Mouse (Mus musculus): Measurements from ENCODE around the gene Zim1.

Gene Zim1

DNA sequence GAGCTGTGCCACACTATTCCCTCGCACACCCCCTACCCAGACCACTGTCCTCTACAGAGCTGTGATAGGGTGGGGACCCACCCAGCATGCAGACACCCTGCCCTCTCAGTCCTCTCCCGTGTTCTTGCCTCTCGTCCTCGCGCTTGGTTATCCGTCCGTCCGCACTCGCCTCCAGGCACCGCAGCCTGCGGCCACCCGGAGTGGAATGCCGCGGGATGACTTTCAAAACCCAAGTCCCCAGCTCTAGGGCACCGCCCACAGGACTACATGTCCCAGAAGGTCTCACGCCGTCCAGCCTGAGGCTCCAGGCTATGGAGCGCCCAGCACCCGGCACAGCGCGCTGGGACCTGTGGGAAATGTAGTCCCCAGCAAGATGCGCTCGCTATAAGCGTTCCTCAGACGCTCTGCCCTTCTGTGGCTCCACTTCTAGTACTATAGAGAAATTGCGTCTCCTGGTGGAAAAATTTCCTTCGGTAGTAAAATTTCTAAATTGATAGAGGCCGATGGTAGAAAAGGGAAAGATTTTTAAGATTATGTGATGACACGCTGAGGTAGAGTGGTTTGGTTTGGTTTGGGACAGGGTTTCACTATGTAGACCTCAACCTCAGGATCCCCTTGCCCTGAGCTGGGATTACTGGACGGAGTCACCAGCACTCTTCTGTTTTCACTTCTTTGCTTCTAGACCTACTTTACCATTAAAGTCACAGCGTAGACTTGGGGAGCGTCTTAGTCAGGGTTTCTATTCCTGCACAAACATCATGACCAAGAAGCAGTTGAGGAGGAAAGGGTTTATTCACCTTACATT lies at the start of gene Zim1:
Gene Zim1 (minus strand): TSS at position 210 of the 805 bp plus-strand sequence.
- peak; percentile 66 for DNase-seq (ENCODE audit: low spot score)

DNA sequence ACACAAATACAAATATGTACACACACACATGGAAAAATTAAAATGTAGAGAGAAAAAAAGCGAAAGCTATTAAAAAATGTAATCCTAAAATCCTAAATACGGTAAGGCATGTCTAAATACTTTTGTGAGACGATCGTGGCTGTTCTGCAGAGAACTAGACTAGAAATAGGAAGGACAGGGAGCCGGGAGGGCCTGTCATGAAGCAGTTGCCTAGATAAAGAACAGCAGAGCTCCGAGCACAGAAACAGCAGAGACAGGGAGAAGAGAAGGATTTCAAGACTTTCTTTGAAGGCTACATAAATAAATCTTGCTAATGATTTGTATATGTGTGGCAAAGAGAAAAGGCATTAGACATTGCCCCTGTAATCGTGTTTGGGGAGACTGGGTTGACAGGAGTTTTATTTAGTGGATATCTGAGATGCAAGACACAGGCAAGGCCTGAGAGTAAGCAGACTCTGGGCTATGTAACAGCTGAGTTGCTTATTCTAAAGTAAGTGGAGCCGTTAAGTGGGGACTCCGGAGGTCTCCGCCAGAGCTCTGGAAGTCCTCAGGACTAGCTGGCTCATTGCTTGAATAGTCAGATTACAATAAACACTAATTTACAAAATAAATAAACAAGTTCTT lies 48.1 kb upstream of the Zim1 start:
- no peak for DNase-seq (ENCODE audit: low spot score)

DNA sequence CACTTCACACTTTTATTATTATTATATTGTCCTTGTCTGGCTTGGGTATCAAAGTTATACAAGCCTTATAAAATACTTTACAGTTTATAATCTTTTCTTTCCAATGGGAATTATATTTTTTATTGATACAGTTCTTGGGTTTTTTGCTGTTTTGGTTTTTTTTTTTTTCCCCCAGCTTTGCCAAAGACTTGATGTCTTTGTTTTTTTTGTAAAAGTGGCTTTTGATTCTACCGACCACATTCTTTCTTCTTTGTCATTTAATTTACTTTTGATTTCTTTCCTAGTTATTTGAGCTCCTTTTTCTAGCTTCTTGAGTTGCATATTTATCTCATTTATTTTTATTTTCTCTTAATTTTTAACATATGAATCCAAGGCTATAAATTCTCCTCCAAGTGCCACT lies 39.8 kb upstream of the Zim1 start:
- no peak for DNase-seq (ENCODE audit: low spot score)

DNA sequence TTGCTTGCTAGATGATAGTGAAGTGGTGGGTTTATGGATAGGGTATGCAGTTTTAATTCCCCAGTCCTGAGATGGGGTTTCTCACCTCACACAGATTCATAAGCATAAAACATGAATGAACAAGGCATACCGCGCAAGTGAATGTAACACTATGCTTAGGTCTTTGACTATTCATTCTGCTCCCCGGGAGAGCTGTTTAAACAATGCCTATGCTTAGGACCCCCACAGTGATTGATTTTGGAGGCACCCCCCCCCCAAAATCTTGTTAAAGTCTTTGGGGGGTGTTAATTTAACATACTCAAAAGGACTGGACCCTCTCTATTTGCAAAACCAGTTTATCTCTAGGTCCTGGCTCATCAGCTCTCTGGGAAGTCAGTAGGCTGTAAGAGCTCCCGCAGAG lies 35.7 kb upstream of the Zim1 start:
- DNase-seq (ENCODE audit: low spot score): no peak

DNA sequence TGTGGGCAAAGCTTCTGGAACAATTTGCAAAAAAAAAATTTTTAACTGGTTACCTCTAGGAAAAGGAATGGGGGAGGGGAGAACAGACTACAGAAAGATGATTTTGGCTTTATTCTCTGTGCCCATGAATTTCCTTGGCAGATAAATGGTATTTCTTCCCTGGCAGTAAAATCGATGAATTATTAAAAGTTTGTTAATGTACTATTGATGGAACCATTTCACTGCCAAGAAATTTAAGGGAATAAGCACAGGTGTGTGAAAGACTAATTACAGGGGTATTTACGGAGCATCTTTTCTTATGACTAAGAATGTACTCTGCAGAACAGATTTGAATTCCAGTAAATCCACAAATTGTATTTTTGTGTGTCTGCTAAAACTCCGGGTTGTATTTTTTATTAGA lies 35.1 kb upstream of the Zim1 start:
- DNase-seq (ENCODE audit: low spot score): no peak

DNA sequence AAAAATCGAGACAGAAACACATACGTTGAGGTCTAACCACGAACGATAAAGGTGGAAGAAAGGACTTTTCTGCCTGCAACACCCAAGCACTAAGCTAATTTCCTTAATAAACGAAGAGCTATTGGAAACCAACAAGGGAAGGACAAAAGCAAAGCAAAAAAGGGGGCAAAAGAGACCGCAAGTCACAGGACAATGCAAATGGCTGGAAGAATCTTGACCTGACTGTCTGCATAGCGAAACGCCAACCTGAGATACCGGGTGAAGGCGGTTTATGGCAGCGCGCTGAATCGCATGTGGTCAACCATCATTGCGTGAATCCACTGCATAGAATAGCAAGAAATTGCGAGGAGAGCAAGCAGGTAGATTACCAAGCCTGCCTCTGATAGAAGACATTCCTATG lies 34.6 kb upstream of the Zim1 start:
- DNase-seq (ENCODE audit: low spot score): no peak

DNA sequence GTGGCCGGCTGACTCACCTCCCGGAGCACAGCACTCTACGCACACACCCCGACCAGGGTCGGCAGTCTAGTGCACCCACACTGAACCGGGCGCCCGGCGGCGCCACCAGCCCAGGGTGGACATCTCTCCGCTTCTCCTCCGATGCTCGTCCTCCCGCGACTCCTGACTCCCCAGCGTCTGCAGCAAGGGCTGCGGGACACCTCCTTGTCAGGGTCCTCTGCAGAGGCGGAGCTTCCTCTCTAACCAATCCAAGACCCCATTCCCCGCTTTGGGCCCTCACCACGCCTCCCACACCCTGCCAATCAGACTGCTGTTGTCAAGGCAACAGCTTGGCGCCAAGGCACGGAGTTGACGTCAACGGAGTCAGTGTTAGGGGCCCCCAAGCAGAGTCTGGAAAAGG lies 34.0 kb upstream of the Zim1 start, which contains the start of the genes Peg3 and Usp29:
Gene Peg3 (minus strand): TSS at position 191 of the 400 bp plus-strand sequence.
Gene Usp29 (plus strand): TSS at position 338 of the 400 bp plus-strand sequence.
- peak; percentile 74 for DNase-seq (ENCODE audit: low spot score)

DNA sequence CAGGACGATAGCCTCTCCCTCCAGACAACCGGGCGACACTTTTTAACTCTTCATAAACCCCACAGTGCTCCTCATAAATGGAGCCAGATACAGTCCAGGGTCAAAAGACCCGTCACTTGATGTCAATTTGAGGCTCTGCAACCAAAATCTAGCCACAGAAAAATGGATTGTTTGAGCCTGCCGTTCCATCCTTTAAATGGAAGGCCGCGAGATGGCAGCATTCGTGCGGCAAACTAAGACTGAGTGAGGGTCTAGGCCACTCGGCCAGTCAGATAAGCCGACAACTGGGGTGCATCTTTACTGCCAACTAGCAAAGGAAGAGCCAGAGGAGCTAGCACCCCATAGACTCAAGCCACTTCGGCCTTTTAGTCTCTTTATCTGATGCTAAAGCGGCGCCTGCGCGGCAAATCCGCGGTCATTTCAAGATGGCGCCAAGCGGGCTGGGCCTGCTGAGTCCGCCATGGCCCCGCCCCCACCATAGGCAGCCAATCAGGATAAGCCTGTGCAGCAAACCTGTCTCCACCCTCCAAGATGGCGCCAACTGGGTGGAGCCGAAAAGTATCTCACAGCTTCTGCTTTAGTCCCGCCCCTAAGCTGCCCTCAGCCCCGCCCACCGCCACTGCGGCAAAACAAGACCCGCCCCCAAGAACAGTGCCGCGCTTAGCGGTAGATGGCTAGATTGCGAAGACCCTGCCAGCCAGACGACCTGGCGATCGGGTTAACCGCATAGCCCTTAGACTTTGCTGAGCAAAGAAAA lies 33.0 kb upstream of the Zim1 start:
- DNase-seq (ENCODE audit: low spot score): peak; percentile 87

GRCm38 (mm10) chr7:6728263-6728931 lies 32.1 kb upstream of the Zim1 start:
- DNase-seq (ENCODE audit: low spot score): peak; percentile 65

DNA sequence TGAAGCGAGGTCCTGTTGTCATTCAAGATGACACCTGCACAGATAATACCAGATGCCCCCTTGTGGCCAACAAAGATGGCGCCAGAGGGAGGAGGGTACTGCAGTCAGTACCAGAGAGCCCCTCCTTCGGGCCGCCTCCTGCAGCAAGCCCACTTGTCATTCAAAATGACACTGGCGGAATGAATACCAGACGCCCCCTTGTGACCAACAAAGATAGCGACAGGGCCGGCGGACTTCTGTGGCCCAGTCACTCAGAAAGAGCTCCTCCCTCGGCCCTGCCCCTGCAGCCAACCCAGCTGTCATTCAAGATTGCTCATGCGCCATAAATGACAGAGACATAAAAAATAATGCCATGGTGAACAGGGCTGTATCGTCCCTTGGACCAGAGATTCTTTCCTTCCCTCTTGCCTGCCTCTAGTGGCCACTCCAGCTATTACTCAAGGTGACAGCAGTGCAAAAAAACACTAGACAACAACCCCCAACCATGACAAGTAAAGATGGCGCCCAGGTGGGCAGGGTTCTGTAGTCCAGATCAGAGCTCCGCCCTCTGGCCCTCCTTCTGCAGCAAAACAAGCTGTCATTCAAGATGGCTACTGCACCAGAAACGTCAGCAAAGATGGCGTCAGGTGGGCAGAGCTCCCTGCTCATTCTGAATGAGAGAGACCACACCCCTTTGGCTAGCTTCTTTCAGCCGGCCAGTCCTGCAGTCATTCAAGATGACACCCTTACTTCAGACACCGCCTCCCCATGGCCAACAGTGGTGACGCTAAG lies 31.3 kb upstream of the Zim1 start:
- peak; percentile 47 for DNase-seq (ENCODE audit: low spot score)

- no peak for DNase-seq (ENCODE audit: low spot score)
These were observed 13.1 kb upstream of the Zim1 start for GRCm38 (mm10) chr7:6709396-6709795.

DNA sequence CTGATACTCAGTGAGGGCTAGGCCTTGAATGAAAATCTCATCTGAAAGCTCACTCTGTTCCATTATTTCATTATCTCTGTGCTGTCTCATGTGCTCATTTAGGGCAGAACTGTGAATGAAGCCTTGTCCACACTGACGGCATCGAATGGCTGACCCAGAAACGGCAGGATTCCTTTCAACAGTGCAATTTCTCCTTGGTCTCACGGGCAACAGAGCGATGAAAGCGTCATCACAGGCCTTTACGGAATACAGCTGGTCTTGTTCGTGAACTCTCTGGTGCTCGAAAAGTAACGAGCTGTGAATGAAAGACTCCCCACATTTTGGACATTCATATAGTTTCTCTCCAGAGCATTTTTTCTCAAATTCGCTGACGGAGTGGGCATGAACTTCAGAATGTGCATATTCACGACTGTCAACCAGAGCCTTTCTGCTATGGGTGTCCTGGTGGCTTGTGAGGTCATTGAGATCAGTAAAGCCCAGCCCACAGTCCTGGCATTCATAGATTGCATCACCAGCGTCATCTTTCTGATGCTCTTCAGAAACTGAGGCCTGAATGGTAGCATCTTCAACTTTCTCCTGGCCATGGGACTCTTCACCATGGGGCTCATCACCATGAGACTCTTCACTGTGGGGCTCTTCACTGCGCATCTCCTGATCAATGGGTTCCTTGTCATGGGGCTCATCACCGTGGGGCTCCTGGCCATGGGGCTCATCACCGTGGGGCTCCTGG lies 12.4 kb upstream of the Zim1 start:
- no peak for DNase-seq (ENCODE audit: low spot score)

- DNase-seq (ENCODE audit: low spot score): no peak
These were observed 11.3 kb upstream of the Zim1 start for GRCm38 (mm10) chr7:6707416-6708015.

GRCm38 (mm10) chr7:6699230-6699629 lies 3.0 kb upstream of the Zim1 start:
- DNase-seq (ENCODE audit: low spot score): no peak

DNA sequence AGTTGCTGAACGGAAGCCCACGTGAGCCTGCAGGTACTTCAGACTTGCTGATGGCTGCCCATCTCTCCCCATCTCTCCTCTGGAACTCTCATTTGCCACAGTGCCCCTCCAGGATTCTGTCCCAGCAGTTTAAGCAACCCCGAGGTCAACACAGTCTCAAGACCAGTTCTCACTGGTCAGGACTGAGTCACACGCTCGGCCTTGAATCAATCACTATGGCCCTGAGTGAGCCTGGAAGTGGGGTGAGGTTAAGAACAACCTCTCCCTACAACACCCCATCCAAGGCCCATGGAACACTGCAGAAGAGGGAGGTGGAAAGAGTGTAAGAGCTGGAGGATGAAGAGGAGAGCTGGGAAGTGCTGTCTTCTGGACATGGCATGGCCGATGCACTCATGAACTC lies 10.7 kb downstream of the Zim1 start:
- no peak for DNase-seq (ENCODE audit: low spot score)

GRCm38 (mm10) chr7:6666726-6667125 lies 29.5 kb downstream of the Zim1 start:
- no peak for DNase-seq (ENCODE audit: low spot score)

DNA sequence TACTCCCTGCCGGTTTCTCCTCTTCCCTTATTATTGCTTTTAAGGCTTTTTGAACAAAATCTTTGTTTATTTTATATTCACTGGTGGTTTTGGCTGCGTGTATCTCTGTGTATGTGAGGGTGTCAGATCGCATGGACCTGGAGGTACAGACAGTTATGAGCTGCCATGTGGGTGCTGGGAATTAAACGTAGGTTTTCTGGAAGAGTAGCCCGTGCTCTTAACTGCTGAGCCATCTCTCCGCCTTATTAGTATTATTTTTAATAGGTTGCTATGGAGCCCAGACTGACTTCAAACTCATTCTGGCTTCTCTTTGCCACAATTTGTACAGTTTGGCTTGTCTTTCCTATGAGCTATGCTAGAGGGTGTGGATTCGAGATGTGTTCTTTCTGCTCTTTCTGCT lies 32.8 kb downstream of the Zim1 start:
- DNase-seq (ENCODE audit: low spot score): no peak

- DNase-seq (ENCODE audit: low spot score): peak; percentile 33
These were observed 36.6 kb downstream of the Zim1 start for GRCm38 (mm10) chr7:6659605-6660004.

- DNase-seq (ENCODE audit: low spot score): no peak
These were observed 37.6 kb downstream of the Zim1 start for GRCm38 (mm10) chr7:6658606-6659005.

GRCm38 (mm10) chr7:6652151-6652550 lies 44.1 kb downstream of the Zim1 start:
- no peak for DNase-seq (ENCODE audit: low spot score)
